In genomic region chr4:100009211-100009678, GRCm38 (mm10) we compare ENCODE assay signal across 9 mouse cellular contexts.
DNase-seq lines count a peak whose midpoint lies in the region; ATAC-seq and TF ChIP-seq lines count a peak whose summit lies in the region.
"Had no signal": no experiment of that assay in that cellular context is flagged by ENCODE, and none has a peak within 500 bp of the region (broad histone marks: within the 10 kb centered on the region; RNA-seq: fewer than 3 reads in every experiment).

No protein-coding gene starts in this region.

- TF ChIP-seq CTCF in lung, postnatal 0 days (IDR thresholded peaks at IDR 0.05): no peak

- H3K27me3 ChIP-seq in lung, postnatal 0 days (replicated peaks; ENCODE audit: insufficient read depth, low read length): no peaks in the 10 kb centered on the region
- H3K27me3 ChIP-seq: limb, embryonic 12.5 days had no signal

- no peak overlapping the region for H3K4me2 ChIP-seq in lung, postnatal 0 days (replicated peaks; ENCODE audit: low read depth, low read length)
- H3K4me2 ChIP-seq: limb, embryonic 12.5 days had no signal

- no peaks in the 10 kb centered on the region for H3K4me1 ChIP-seq in lung, postnatal 0 days (ENCODE audit: insufficient read depth, low read depth, low read length)

- H3K9ac ChIP-seq in lung, postnatal 0 days (replicated peaks; ENCODE audit: low read depth): no peak overlapping the region
- H3K9ac ChIP-seq: limb, embryonic 12.5 days had no signal

- no peak for TF ChIP-seq EP300 in lung, postnatal 0 days (IDR thresholded peaks at IDR 0.05)

- H3K36me3 ChIP-seq in lung, postnatal 0 days (ENCODE audit: insufficient read depth, low read length): no peaks in the 10 kb centered on the region
- H3K36me3 ChIP-seq: limb, embryonic 12.5 days had no signal

- DNase-seq in adrenal gland, adult (ENCODE audit: inconsistent age in 2 of 2, low spot score in 1 of 2): peak; percentile 22 to 62
- DNase-seq in adrenal gland, postnatal 25 days: no peak
- peak; percentile 14 for DNase-seq in lung, postnatal 10 days
- no peak for DNase-seq in lung, postnatal 0 days (ENCODE audit: low spot score)
- DNase-seq in kidney, postnatal 36 days: peak; percentile 57 to 66
- DNase-seq in frontal cortex, postnatal 25 days (ENCODE audit: low spot score in 2 of 2): no peak
- no peak for DNase-seq in cerebellum, adult 18-20 months
- DNase-seq in thymus, postnatal 25 days: no peak

- no peak for ATAC-seq in lung, postnatal 0 days

- 44% methylated on average over 8 of the region's 8 CpGs for WGBS in lung, postnatal 0 days

- H3K27ac ChIP-seq in lung, postnatal 0 days (ENCODE audit: low read length): no peak overlapping the region
- H3K27ac ChIP-seq: limb, embryonic 12.5 days had no signal

- no peaks in the 10 kb centered on the region for H3K9me3 ChIP-seq in lung, postnatal 0 days (ENCODE audit: low read length)
- H3K9me3 ChIP-seq: limb, embryonic 12.5 days had no signal

- no peak overlapping the region for H3K4me3 ChIP-seq in lung, postnatal 0 days (ENCODE audit: low read depth, low read length)
- H3K4me3 ChIP-seq: limb, embryonic 12.5 days had no signal

Comparison
In these comparisons a context has a peak if more than half of its experiments do, and no peak if none do; other contexts are left out.
1. DNase-seq: peak in adrenal gland, adult (2 of 2), lung, postnatal 10 days (single experiment) and kidney, postnatal 36 days (2 of 2); none in adrenal gland, postnatal 25 days (single experiment), lung, postnatal 0 days (single experiment), frontal cortex, postnatal 25 days (0 of 2), cerebellum, adult 18-20 months (0 of 2) and thymus, postnatal 25 days (single experiment).